Mouse (Mus musculus): Measurements from ENCODE around the gene Hrasls5. TPM values are rescaled to one million over a fixed set of nuclear protein-coding genes. Genes with fewer than 3 reads are reported as not detected.

The Hrasls5 gene
- polyA plus RNA-seq, 2 experiments: 0.04 TPM; not detected in 1

DNA sequence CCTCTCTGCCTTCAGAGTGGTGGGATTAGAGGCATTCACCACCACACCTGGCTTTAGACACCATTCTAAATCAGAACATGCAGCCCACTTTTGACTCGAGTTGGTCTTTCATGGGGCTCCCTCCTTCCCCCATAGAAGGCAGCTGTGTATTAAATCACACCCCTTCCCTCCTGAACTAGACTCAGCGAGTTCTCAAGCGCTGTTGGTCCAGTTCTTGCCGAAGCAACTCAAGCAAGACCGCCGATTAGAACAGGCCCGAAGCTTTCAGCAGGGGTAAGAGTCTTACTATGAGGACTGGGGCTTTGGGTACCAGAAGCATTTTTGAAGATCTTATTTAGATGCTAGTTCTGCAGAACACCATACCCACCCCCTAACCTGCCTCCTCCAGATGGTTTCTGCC lies 810 bp downstream of the Hrasls5 start:
- WGBS (ENCODE audit: insufficient replicate concordance): 74% methylated on average over 7 of the region's 7 CpGs
- H3K9me3 ChIP-seq (ENCODE audit: control insufficient read depth, low read length): no peaks in the 10 kb centered on the region

DNA sequence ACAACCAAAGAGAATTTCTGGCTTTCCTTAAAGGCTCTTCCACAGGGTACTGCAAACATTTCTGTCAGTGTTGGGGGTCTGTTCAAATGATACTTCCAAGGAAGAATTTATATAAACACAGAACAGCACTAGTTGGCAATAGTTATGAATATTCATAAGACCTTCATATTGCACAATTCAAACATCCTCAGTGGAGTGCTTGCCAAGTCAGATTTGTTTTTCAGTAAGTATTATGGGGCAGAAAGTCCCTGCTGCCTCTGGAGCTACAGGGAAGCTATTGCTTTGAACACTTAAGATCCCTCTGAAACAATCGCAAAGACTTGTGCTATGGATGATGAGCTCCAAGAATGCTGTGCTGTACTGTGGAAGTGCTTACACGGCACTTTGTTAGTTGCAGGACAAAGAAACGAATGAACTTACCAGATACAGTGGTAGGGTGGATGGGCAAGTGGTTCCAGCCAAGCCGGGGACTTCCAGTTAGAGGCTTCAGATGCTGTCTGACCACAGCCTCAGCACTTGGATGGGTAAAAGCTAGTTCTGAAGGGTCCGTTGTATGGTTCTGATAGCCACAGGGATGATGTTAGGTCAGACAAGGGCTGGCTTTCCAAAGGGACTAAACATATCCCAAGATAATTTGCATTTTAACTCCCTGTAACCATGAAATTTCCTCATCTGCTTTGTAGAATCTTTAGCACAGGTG lies 4.0 kb downstream of the Hrasls5 start:
- peaks cover 12% of the 10 kb centered on the region for H3K27me3 ChIP-seq (ENCODE audit: control insufficient read depth, insufficient read depth, low read length)
- no peaks in the 10 kb centered on the region for H3K36me3 ChIP-seq (replicated peaks; ENCODE audit: control insufficient read depth, insufficient read depth, low read depth)
- WGBS (ENCODE audit: insufficient replicate concordance): 53% methylated on average over 5 of the region's 5 CpGs
- H3K27ac ChIP-seq: no peak overlapping the region
- H3K4me2 ChIP-seq (ENCODE audit: low read depth): no peak overlapping the region
- no peaks in the 10 kb centered on the region for H3K4me1 ChIP-seq (replicated peaks; ENCODE audit: control insufficient read depth in 2 of 2, insufficient read depth in 2 of 2, low read length in 1 of 2)
- no peak overlapping the region for H3K9ac ChIP-seq (replicated peaks)
- DNase-seq (ENCODE audit: low read depth in 3 of 3, low spot score in 3 of 3) (no peak), ATAC-seq (ENCODE audit: insufficient read depth) (no peak)
- TF ChIP-seq EP300 (IDR thresholded peaks at IDR 0.05; ENCODE audit: low read depth) (no peak), CTCF (IDR thresholded peaks at IDR 0.05; ENCODE audit: low read depth) (no peak)
- no peaks in the 10 kb centered on the region for H3K9me3 ChIP-seq (ENCODE audit: control insufficient read depth, low read length)
- no peak overlapping the region for H3K4me3 ChIP-seq (ENCODE audit: insufficient read depth in 1 of 2, low read depth in 2 of 2, low read length in 2 of 2)

More for the DNA sequence above, 810 bp downstream of the Hrasls5 start:
- Histone ChIP-seq H3K9ac (replicated peaks) (no peak overlapping the region), H3K4me1 (replicated peaks; ENCODE audit: control insufficient read depth in 2 of 2, insufficient read depth in 2 of 2, low read length in 1 of 2) (no peaks in the 10 kb centered on the region), H3K27me3 (ENCODE audit: control insufficient read depth, insufficient read depth, low read length) (peaks cover 13% of the 10 kb centered on the region), H3K4me2 (ENCODE audit: low read depth) (no peak overlapping the region), H3K4me3 (ENCODE audit: insufficient read depth in 1 of 2, low read depth in 2 of 2, low read length in 2 of 2) (no peak overlapping the region), H3K27ac (no peak overlapping the region), H3K36me3 (replicated peaks; ENCODE audit: control insufficient read depth, insufficient read depth, low read depth) (no peaks in the 10 kb centered on the region)
- DNase-seq (ENCODE audit: low read depth in 3 of 3, low spot score in 3 of 3) (no peak), ATAC-seq (ENCODE audit: insufficient read depth) (no peak)
- TF ChIP-seq EP300 (IDR thresholded peaks at IDR 0.05; ENCODE audit: low read depth) (no peak), CTCF (IDR thresholded peaks at IDR 0.05; ENCODE audit: low read depth) (no peak)

- Histone ChIP-seq H3K27me3 (ENCODE audit: control insufficient read depth, insufficient read depth, low read length) (peaks cover 6% of the 10 kb centered on the region), H3K9me3 (ENCODE audit: control insufficient read depth, low read length) (no peaks in the 10 kb centered on the region), H3K4me2 (ENCODE audit: low read depth) (no peak overlapping the region), H3K9ac (replicated peaks) (no peak overlapping the region), H3K27ac (no peak overlapping the region), H3K4me1 (replicated peaks; ENCODE audit: control insufficient read depth in 2 of 2, insufficient read depth in 2 of 2, low read length in 1 of 2) (no peaks in the 10 kb centered on the region), H3K4me3 (ENCODE audit: insufficient read depth in 1 of 2, low read depth in 2 of 2, low read length in 2 of 2) (no peak overlapping the region), H3K36me3 (replicated peaks; ENCODE audit: control insufficient read depth, insufficient read depth, low read depth) (no peaks in the 10 kb centered on the region)
- no peak for TF ChIP-seq CTCF (IDR thresholded peaks at IDR 0.05; ENCODE audit: low read depth)
- TF ChIP-seq EP300 (IDR thresholded peaks at IDR 0.05; ENCODE audit: low read depth): no peak
- no peak for DNase-seq (ENCODE audit: low read depth in 3 of 3, low spot score in 3 of 3)
- WGBS (ENCODE audit: insufficient replicate concordance): 50% methylated on average over 3 of the region's 3 CpGs
- no peak for ATAC-seq (ENCODE audit: insufficient read depth)
Observed at GRCm38 (mm10) chr19:7617085-7617484, 4.7 kb downstream of the Hrasls5 start.

DNA sequence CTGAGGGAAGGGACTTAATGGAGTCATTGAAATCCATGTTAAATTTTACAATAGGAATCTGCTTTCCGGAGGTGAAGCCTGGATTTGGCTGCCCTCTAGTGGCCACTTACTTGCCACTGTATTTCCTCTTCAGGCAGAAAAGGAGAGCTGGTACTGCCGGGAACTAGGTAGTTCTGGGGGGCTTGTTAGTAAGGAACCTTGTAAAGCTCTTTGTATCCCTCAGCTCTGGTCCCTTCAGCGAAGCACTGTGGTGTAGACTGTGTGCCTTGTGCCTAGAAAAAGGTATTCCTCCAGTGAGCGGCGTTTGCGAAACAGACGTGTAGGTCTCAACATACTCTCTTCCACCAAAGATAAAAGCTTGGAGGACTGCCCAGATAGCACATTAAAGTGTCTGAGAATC lies 5.4 kb downstream of the Hrasls5 start:
- WGBS (ENCODE audit: insufficient replicate concordance): 31% methylated on average over 7 of the region's 7 CpGs
- Histone ChIP-seq H3K36me3 (replicated peaks; ENCODE audit: control insufficient read depth, insufficient read depth, low read depth) (no peaks in the 10 kb centered on the region), H3K27me3 (ENCODE audit: control insufficient read depth, insufficient read depth, low read length) (peaks cover under 1% of the 10 kb centered on the region), H3K9ac (replicated peaks) (no peak overlapping the region), H3K4me2 (ENCODE audit: low read depth) (no peak overlapping the region), H3K27ac (no peak overlapping the region), H3K9me3 (ENCODE audit: control insufficient read depth, low read length) (no peaks in the 10 kb centered on the region), H3K4me1 (replicated peaks; ENCODE audit: control insufficient read depth in 2 of 2, insufficient read depth in 2 of 2, low read length in 1 of 2) (no peaks in the 10 kb centered on the region), H3K4me3 (ENCODE audit: insufficient read depth in 1 of 2, low read depth in 2 of 2, low read length in 2 of 2) (no peak overlapping the region)
- peak; percentile 14 to 34 (median 27) for DNase-seq (ENCODE audit: low read depth in 3 of 3, low spot score in 3 of 3)
- no peak for ATAC-seq (ENCODE audit: insufficient read depth)
- TF ChIP-seq EP300 (IDR thresholded peaks at IDR 0.05; ENCODE audit: low read depth) (no peak), CTCF (IDR thresholded peaks at IDR 0.05; ENCODE audit: low read depth) (peak; percentile 79)

- Histone ChIP-seq H3K27me3 (ENCODE audit: control insufficient read depth, insufficient read depth, low read length) (no peaks in the 10 kb centered on the region), H3K27ac (no peak overlapping the region), H3K9ac (replicated peaks) (no peak overlapping the region), H3K4me1 (replicated peaks; ENCODE audit: control insufficient read depth in 2 of 2, insufficient read depth in 2 of 2, low read length in 1 of 2) (no peaks in the 10 kb centered on the region), H3K36me3 (replicated peaks; ENCODE audit: control insufficient read depth, insufficient read depth, low read depth) (no peaks in the 10 kb centered on the region), H3K4me3 (ENCODE audit: insufficient read depth in 1 of 2, low read depth in 2 of 2, low read length in 2 of 2) (no peak overlapping the region), H3K4me2 (ENCODE audit: low read depth) (no peak overlapping the region), H3K9me3 (ENCODE audit: control insufficient read depth, low read length) (no peaks in the 10 kb centered on the region)
- DNase-seq (ENCODE audit: low read depth in 3 of 3, low spot score in 3 of 3) (no peak), ATAC-seq (ENCODE audit: insufficient read depth) (no peak)
- TF ChIP-seq EP300 (IDR thresholded peaks at IDR 0.05; ENCODE audit: low read depth) (no peak), CTCF (IDR thresholded peaks at IDR 0.05; ENCODE audit: low read depth) (no peak)
Observed at GRCm38 (mm10) chr19:7633021-7633420, 20.7 kb downstream of the Hrasls5 start.
